Mouse (Mus musculus): ENCODE results near the gene 4930435E12Rik.
A peak's percentile ranks its signal among the peaks of the same experiment; 100 is the strongest.

4930435E12Rik gene

GRCm38 (mm10) chr16:38768386-38768785, 60.2 kb downstream of the 4930435E12Rik start:
- no peak for DNase-seq

- DNase-seq = peak; percentile 25
Observed at GRCm38 (mm10) chr16:38767761-38768160, 60.8 kb downstream of the 4930435E12Rik start.

GRCm38 (mm10) chr16:38766671-38767070, 61.9 kb downstream of the 4930435E12Rik start:
- no peak for DNase-seq

GRCm38 (mm10) chr16:38763508-38763907, 65.0 kb downstream of the 4930435E12Rik start:
- no peak for DNase-seq

- DNase-seq = no peak
Observed at GRCm38 (mm10) chr16:38762401-38762800, 66.1 kb downstream of the 4930435E12Rik start.
